Mouse (Mus musculus): Measurements from ENCODE around the gene Wdr35.

- TF ChIP-seq CTCF (IDR thresholded peaks at IDR 0.05; ENCODE audit: low read depth) (no peak), EP300 (IDR thresholded peaks at IDR 0.05; ENCODE audit: low read depth) (no peak)
Measured at GRCm38 (mm10) chr12:9010311-9010710, 36.6 kb downstream of the Wdr35 start.
